Mouse (Mus musculus) testis, postnatal 10 days (tissue): Measurements from ENCODE around the gene Timm8a2.
"Not testable (repeated sequence)": the region's sequence is repeated elsewhere in the genome, so short reads cannot be mapped to it uniquely, and the experiment has no call there.

Experiments used
- DNase-seq: peaks from one replicate; pipeline ENCODE4 v3.0.0; 2021; ENCODE audit warnings: low spot score

Gene Timm8a2

GRCm38 (mm10) chr14:122060642-122061041 lies 26.2 kb downstream of the Timm8a2 start:
- DNase-seq: peak; percentile 88

- no peak for DNase-seq
These were observed 26.9 kb downstream of the Timm8a2 start for GRCm38 (mm10) chr14:122061376-122061775.

GRCm38 (mm10) chr14:122062411-122063090 lies 28.1 kb downstream of the Timm8a2 start:
- DNase-seq: no peak

- no peak for DNase-seq
These were observed 29.1 kb downstream of the Timm8a2 start for GRCm38 (mm10) chr14:122063599-122063998.

GRCm38 (mm10) chr14:122064519-122064918 lies 30.0 kb downstream of the Timm8a2 start:
- DNase-seq: peak; percentile 88

- DNase-seq: no peak
These were observed 31.8 kb downstream of the Timm8a2 start for GRCm38 (mm10) chr14:122066243-122066642.

- not testable (repeated sequence) for DNase-seq
These were observed 33.6 kb downstream of the Timm8a2 start for GRCm38 (mm10) chr14:122068036-122068435.

- no peak for DNase-seq
These were observed 34.6 kb downstream of the Timm8a2 start for GRCm38 (mm10) chr14:122068801-122069695.

GRCm38 (mm10) chr14:122069948-122070347 lies 35.5 kb downstream of the Timm8a2 start:
- no peak for DNase-seq

- no peak for DNase-seq
These were observed 38.9 kb downstream of the Timm8a2 start for GRCm38 (mm10) chr14:122073422-122073821.

- DNase-seq: no peak
These were observed 39.9 kb downstream of the Timm8a2 start for GRCm38 (mm10) chr14:122074360-122074759.

GRCm38 (mm10) chr14:122075485-122076200 lies 41.2 kb downstream of the Timm8a2 start:
- DNase-seq: no peak

GRCm38 (mm10) chr14:122077017-122077416 lies 42.5 kb downstream of the Timm8a2 start:
- peak; percentile 64 for DNase-seq

GRCm38 (mm10) chr14:122079428-122079827 lies 45.0 kb downstream of the Timm8a2 start:
- peak; percentile 90 for DNase-seq

- DNase-seq: no peak
These were observed 45.4 kb downstream of the Timm8a2 start for GRCm38 (mm10) chr14:122079921-122080320.

- DNase-seq: no peak
These were observed 46.8 kb downstream of the Timm8a2 start for GRCm38 (mm10) chr14:122081308-122081707.

GRCm38 (mm10) chr14:122083499-122083898 lies 49.0 kb downstream of the Timm8a2 start:
- DNase-seq: no peak

- DNase-seq: no peak
These were observed 53.5 kb downstream of the Timm8a2 start for GRCm38 (mm10) chr14:122087956-122088355.
